8 mouse cellular contexts compared by ENCODE assay signal in genomic region chr11:117848271-117848984, GRCm38 (mm10). TPM values are rescaled to one million over a fixed set of nuclear protein-coding genes. Genes with fewer than 3 reads are reported as not detected.
DNase-seq lines count a peak whose midpoint lies in the region; ATAC-seq and TF ChIP-seq lines count a peak whose summit lies in the region.

No protein-coding gene starts in this region.

- peak; percentile 77 for ATAC-seq in activated CD4-positive, CD25-positive, alpha-beta regulatory T cell, adult 4 months
- peak; percentile 88 for ATAC-seq in limb, embryonic 14.5 days (ENCODE audit: low FRiP score, low read depth)
- ATAC-seq in midbrain, embryonic 16.5 days = peak; percentile 88

- peak overlapping the region; percentile 59 for H3K4me3 ChIP-seq in limb, embryonic 14.5 days (replicated peaks; ENCODE audit: low read length)
- peak overlapping the region; percentile 69 for H3K4me3 ChIP-seq in midbrain, embryonic 16.5 days (ENCODE audit: low read depth, low read length)

- peak; percentile 44 to 45 for DNase-seq in lung, adult 18-20 months
- DNase-seq in lung, postnatal 14 days = no peak
- peak; percentile 44 for DNase-seq in gastrocnemius, postnatal 14 days
- DNase-seq in limb, embryonic 14.5 days (ENCODE audit: low spot score) = peak; percentile 52
- peak; percentile 71 for DNase-seq in thymus, postnatal 25 days
- no peak for DNase-seq in cerebellum, postnatal 25 days

- WGBS in limb, embryonic 14.5 days = 9% methylated on average over 19 of the region's 19 CpGs
- WGBS in midbrain, embryonic 16.5 days = 13% methylated on average over 19 of the region's 19 CpGs

- H3K27ac ChIP-seq in limb, embryonic 14.5 days (replicated peaks; ENCODE audit: low read depth, low read length) = peak overlapping the region; percentile 89
- peak overlapping the region; percentile 98 for H3K27ac ChIP-seq in midbrain, embryonic 16.5 days (ENCODE audit: low read length)

- H3K4me2 ChIP-seq in limb, embryonic 14.5 days (replicated peaks; ENCODE audit: low read depth, low read length, severe bottlenecking) = peak overlapping the region; percentile 61
- H3K4me2 ChIP-seq in midbrain, embryonic 16.5 days (ENCODE audit: low read length) = peak overlapping the region; percentile 84

- peaks cover 20% of the 10 kb centered on the region for H3K4me1 ChIP-seq in limb, embryonic 14.5 days (ENCODE audit: control insufficient read depth, insufficient read depth, low read length)
- H3K4me1 ChIP-seq in midbrain, embryonic 16.5 days (ENCODE audit: control insufficient read depth, insufficient read depth, low read length) = peaks cover 14% of the 10 kb centered on the region

- H3K9me3 ChIP-seq in limb, embryonic 14.5 days (ENCODE audit: control insufficient read depth, low read length) = no peaks in the 10 kb centered on the region
- H3K9me3 ChIP-seq in midbrain, embryonic 16.5 days (replicated peaks; ENCODE audit: control insufficient read depth, low read length, poor library complexity, severe bottlenecking) = no peaks in the 10 kb centered on the region

- peaks cover 13% of the 10 kb centered on the region for H3K36me3 ChIP-seq in limb, embryonic 14.5 days (ENCODE audit: control insufficient read depth, insufficient read depth, low read length)
- no peaks in the 10 kb centered on the region for H3K36me3 ChIP-seq in midbrain, embryonic 16.5 days (ENCODE audit: control insufficient read depth, insufficient read depth, low read length)

- peak overlapping the region; percentile 73 for H3K9ac ChIP-seq in limb, embryonic 14.5 days (ENCODE audit: low read depth, low read length, severe bottlenecking)
- peak overlapping the region; percentile 95 for H3K9ac ChIP-seq in midbrain, embryonic 16.5 days (ENCODE audit: low read depth, low read length)

- no peaks in the 10 kb centered on the region for H3K27me3 ChIP-seq in limb, embryonic 14.5 days (ENCODE audit: control insufficient read depth, insufficient read depth, low read length)
- H3K27me3 ChIP-seq in midbrain, embryonic 16.5 days (ENCODE audit: control insufficient read depth, insufficient read depth, low read depth, low read length) = no peaks in the 10 kb centered on the region

- no peak for TF ChIP-seq POLR2A in limb, embryonic 14.5 days (IDR thresholded peaks at IDR 0.05; ENCODE audit: borderline replicate concordance, extremely low read depth, insufficient read depth, insufficient read length)

- intact Hi-C loops in gastrocnemius, postnatal 14 days (cut with DNase I; ENCODE audit: low total_unique reads) = no loop called here

RNA-seq across cellular contexts. Expression of gene Birc5, which starts 0.6 kb away (rescaled TPM):
- 100 to 1,000 TPM in 1 of 2 experiments, 10 to 100 TPM in 1; 88.3 to 110 TPM for polyA plus RNA-seq in activated CD4-positive, CD25-positive, alpha-beta regulatory T cell, adult 4 months (2017; shearing (Covaris generic))
- 1 to 10 TPM; 4.2 TPM for total RNA-seq in gastrocnemius, postnatal 14 days (2021)
- polyA plus RNA-seq in limb, embryonic 14.5 days (2012; rRNA removed) = 128 and 138 TPM in 2 replicates
- 267 and 276 TPM in 2 replicates for polyA plus RNA-seq in limb, embryonic 14.5 days (2014; fragmentation: Nextera tagmentation; extraction: Ambion mirVana)
- polyA plus RNA-seq in midbrain, embryonic 16.5 days (2015; fragmentation: Nextera tagmentation; extraction: Ambion mirVana) = 21.0 and 27.3 TPM in 2 replicates

RNA-seq across cellular contexts. Expression of gene Tmem235, which starts 12.1 kb away (rescaled TPM):
- polyA plus RNA-seq in activated CD4-positive, CD25-positive, alpha-beta regulatory T cell, adult 4 months (2017; shearing (Covaris generic)) = not detected
- not detected for total RNA-seq in gastrocnemius, postnatal 14 days (2021)
- polyA plus RNA-seq in limb, embryonic 14.5 days (2012; rRNA removed) = not detected in 2 replicates
- not detected in 2 replicates for polyA plus RNA-seq in limb, embryonic 14.5 days (2014; fragmentation: Nextera tagmentation; extraction: Ambion mirVana)
- not detected in 2 replicates for polyA plus RNA-seq in midbrain, embryonic 16.5 days (2015; fragmentation: Nextera tagmentation; extraction: Ambion mirVana)

RNA-seq across cellular contexts. Expression of gene Tk1, which starts 22.5 kb away (rescaled TPM):
- 10 to 100 TPM; 52.4 to 88.7 TPM for polyA plus RNA-seq in activated CD4-positive, CD25-positive, alpha-beta regulatory T cell, adult 4 months (2017; shearing (Covaris generic))
- 1 to 10 TPM; 5.4 to 5.8 TPM for total RNA-seq in gastrocnemius, postnatal 14 days (2021)
- polyA plus RNA-seq in limb, embryonic 14.5 days (2012; rRNA removed) = 160 and 175 TPM in 2 replicates
- 128 and 132 TPM in 2 replicates for polyA plus RNA-seq in limb, embryonic 14.5 days (2014; fragmentation: Nextera tagmentation; extraction: Ambion mirVana)
- polyA plus RNA-seq in midbrain, embryonic 16.5 days (2015; fragmentation: Nextera tagmentation; extraction: Ambion mirVana) = 9.8 and 12.9 TPM in 2 replicates

RNA-seq across cellular contexts. Expression of gene Afmid, which starts 22.7 kb away (rescaled TPM):
- 10 to 100 TPM; 23.5 to 24.7 TPM for polyA plus RNA-seq in activated CD4-positive, CD25-positive, alpha-beta regulatory T cell, adult 4 months (2017; shearing (Covaris generic))
- 1 to 10 TPM; 3.5 to 3.6 TPM for total RNA-seq in gastrocnemius, postnatal 14 days (2021)
- 10.4 TPM in 2 replicates for polyA plus RNA-seq in limb, embryonic 14.5 days (2012; rRNA removed)
- 4.6 and 5.3 TPM in 2 replicates for polyA plus RNA-seq in limb, embryonic 14.5 days (2014; fragmentation: Nextera tagmentation; extraction: Ambion mirVana)
- 5.6 and 5.9 TPM in 2 replicates for polyA plus RNA-seq in midbrain, embryonic 16.5 days (2015; fragmentation: Nextera tagmentation; extraction: Ambion mirVana)

RNA-seq across cellular contexts. Expression of gene Tha1, which starts 24.9 kb away (rescaled TPM):
- 10 to 100 TPM; 12.8 to 17.7 TPM for polyA plus RNA-seq in activated CD4-positive, CD25-positive, alpha-beta regulatory T cell, adult 4 months (2017; shearing (Covaris generic))
- total RNA-seq in gastrocnemius, postnatal 14 days (2021) = 1 to 10 TPM; 5.8 to 7.5 TPM
- polyA plus RNA-seq in limb, embryonic 14.5 days (2012; rRNA removed) = 6.5 and 6.9 TPM in 2 replicates
- polyA plus RNA-seq in limb, embryonic 14.5 days (2014; fragmentation: Nextera tagmentation; extraction: Ambion mirVana) = 3.4 and 4.1 TPM in 2 replicates
- polyA plus RNA-seq in midbrain, embryonic 16.5 days (2015; fragmentation: Nextera tagmentation; extraction: Ambion mirVana) = 4.2 and 5.0 TPM in 2 replicates

Comparison
In these comparisons a context has a peak if more than half of its experiments do, and no peak if none do; other contexts are left out.
1. DNase-seq: peak in lung, adult 18-20 months (2 of 2), gastrocnemius, postnatal 14 days (single experiment), limb, embryonic 14.5 days (single experiment) and thymus, postnatal 25 days (single experiment); none in lung, postnatal 14 days (single experiment) and cerebellum, postnatal 25 days (0 of 2).
2. Peak in every context shown above with its lines, with median percentiles within 50 percentile points of each other: ATAC-seq.